Mouse (Mus musculus): ENCODE measurements around the gene Atp6v0a4.

Atp6v0a4 gene

GRCm38 (mm10) chr6:38124207-38124835 lies at the start of gene Atp6v0a4:
Gene Atp6v0a4, minus strand, starts transcription at chr6:38124586.
- no peak for DNase-seq (ENCODE audit: low spot score)

GRCm38 (mm10) chr6:38165385-38165784 lies 41.0 kb upstream of the Atp6v0a4 start:
- DNase-seq (ENCODE audit: low spot score) = no peak

- no peak for DNase-seq (ENCODE audit: low spot score)
Measured at GRCm38 (mm10) chr6:38164705-38165104, 40.3 kb upstream of the Atp6v0a4 start.

- DNase-seq (ENCODE audit: low spot score) = no peak
Measured at GRCm38 (mm10) chr6:38162825-38163504, 38.6 kb upstream of the Atp6v0a4 start.

GRCm38 (mm10) chr6:38160556-38160955 lies 36.2 kb upstream of the Atp6v0a4 start:
- no peak for DNase-seq (ENCODE audit: low spot score)

GRCm38 (mm10) chr6:38160102-38160501 lies 35.7 kb upstream of the Atp6v0a4 start:
- peak; percentile 94 for DNase-seq (ENCODE audit: low spot score)

- no peak for DNase-seq (ENCODE audit: low spot score)
Measured at GRCm38 (mm10) chr6:38159576-38159975, 35.2 kb upstream of the Atp6v0a4 start.

GRCm38 (mm10) chr6:38157925-38158324 lies 33.5 kb upstream of the Atp6v0a4 start:
- DNase-seq (ENCODE audit: low spot score) = no peak

GRCm38 (mm10) chr6:38156204-38156603 lies 31.8 kb upstream of the Atp6v0a4 start:
- DNase-seq (ENCODE audit: low spot score) = no peak

GRCm38 (mm10) chr6:38152305-38152704 lies 27.9 kb upstream of the Atp6v0a4 start:
- DNase-seq (ENCODE audit: low spot score) = no peak

- DNase-seq (ENCODE audit: low spot score) = no peak
Measured at GRCm38 (mm10) chr6:38149483-38149882, 25.1 kb upstream of the Atp6v0a4 start.

- DNase-seq (ENCODE audit: low spot score) = no peak
Measured at GRCm38 (mm10) chr6:38148626-38149025, 24.2 kb upstream of the Atp6v0a4 start.

GRCm38 (mm10) chr6:38147301-38147700 lies 22.9 kb upstream of the Atp6v0a4 start:
- no peak for DNase-seq (ENCODE audit: low spot score)

- DNase-seq (ENCODE audit: low spot score) = no peak
Measured at GRCm38 (mm10) chr6:38145463-38146065, 21.2 kb upstream of the Atp6v0a4 start.

GRCm38 (mm10) chr6:38144161-38144998 lies 20.0 kb upstream of the Atp6v0a4 start:
- peak; percentile 58 for DNase-seq (ENCODE audit: low spot score)

GRCm38 (mm10) chr6:38140402-38140801 lies 16.0 kb upstream of the Atp6v0a4 start:
- no peak for DNase-seq (ENCODE audit: low spot score)

GRCm38 (mm10) chr6:38139086-38139485 lies 14.7 kb upstream of the Atp6v0a4 start:
- no peak for DNase-seq (ENCODE audit: low spot score)

- DNase-seq (ENCODE audit: low spot score) = no peak
Measured at GRCm38 (mm10) chr6:38134806-38135559, 10.6 kb upstream of the Atp6v0a4 start.

GRCm38 (mm10) chr6:38131801-38132231 lies 7.4 kb upstream of the Atp6v0a4 start:
- DNase-seq (ENCODE audit: low spot score) = peak; percentile 69

- no peak for DNase-seq (ENCODE audit: low spot score)
Measured at GRCm38 (mm10) chr6:38129883-38130282, 5.5 kb upstream of the Atp6v0a4 start.

GRCm38 (mm10) chr6:38128115-38128514 lies 3.7 kb upstream of the Atp6v0a4 start:
- DNase-seq (ENCODE audit: low spot score) = no peak

- no peak for DNase-seq (ENCODE audit: low spot score)
Measured at GRCm38 (mm10) chr6:38125462-38125861, 1.1 kb upstream of the Atp6v0a4 start.
